Mouse (Mus musculus): ENCODE measurements around the gene Acaa1a. TPM values are rescaled to one million over a fixed set of nuclear protein-coding genes. Genes with fewer than 3 reads are reported as not detected.

Gene Acaa1a
- polyA plus RNA-seq, 1 experiment from 2014 or later = 119 TPM

DNA sequence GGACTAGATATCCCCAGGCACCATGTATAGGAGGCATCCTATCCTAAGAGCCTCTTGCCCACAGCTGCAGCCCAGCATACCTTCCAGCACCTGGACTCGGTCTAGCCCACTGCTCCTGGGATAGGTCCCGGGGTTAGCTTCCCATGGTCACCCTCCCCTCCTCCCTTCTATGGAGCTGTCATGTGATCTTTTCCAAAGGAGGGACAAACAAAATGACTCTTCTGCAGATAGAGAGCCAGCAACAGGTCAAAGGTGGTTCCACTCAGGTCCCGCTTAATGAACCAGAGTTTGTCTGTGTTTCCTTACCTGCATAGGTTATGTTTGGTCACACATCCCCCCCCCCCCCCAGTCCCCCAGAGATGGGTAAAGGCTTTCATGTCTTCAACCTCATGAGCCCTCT is 11.1 kb downstream of the Acaa1a start:
- Histone ChIP-seq H3K9ac (replicated peaks; ENCODE audit: low read depth, low read length) (no peak overlapping the region), H3K27me3 (replicated peaks; ENCODE audit: control insufficient read depth, insufficient read depth, low read length) (no peaks in the 10 kb centered on the region), H3K27ac (ENCODE audit: low read length) (no peak overlapping the region), H3K36me3 (ENCODE audit: control insufficient read depth, insufficient read depth) (peaks cover 12% of the 10 kb centered on the region; the same call in 1 of the 2 replicates), H3K4me2 (ENCODE audit: low read length) (no peak overlapping the region), H3K4me3 (replicated peaks; ENCODE audit: low read length) (no peak overlapping the region), H3K4me1 (replicated peaks; ENCODE audit: control insufficient read depth, insufficient read depth, low read length) (no peaks in the 10 kb centered on the region), H3K9me3 (ENCODE audit: control insufficient read depth, low read length) (no peaks in the 10 kb centered on the region)
- no peak for ATAC-seq
- 82% methylated on average over 3 of the region's 3 CpGs for WGBS

DNA sequence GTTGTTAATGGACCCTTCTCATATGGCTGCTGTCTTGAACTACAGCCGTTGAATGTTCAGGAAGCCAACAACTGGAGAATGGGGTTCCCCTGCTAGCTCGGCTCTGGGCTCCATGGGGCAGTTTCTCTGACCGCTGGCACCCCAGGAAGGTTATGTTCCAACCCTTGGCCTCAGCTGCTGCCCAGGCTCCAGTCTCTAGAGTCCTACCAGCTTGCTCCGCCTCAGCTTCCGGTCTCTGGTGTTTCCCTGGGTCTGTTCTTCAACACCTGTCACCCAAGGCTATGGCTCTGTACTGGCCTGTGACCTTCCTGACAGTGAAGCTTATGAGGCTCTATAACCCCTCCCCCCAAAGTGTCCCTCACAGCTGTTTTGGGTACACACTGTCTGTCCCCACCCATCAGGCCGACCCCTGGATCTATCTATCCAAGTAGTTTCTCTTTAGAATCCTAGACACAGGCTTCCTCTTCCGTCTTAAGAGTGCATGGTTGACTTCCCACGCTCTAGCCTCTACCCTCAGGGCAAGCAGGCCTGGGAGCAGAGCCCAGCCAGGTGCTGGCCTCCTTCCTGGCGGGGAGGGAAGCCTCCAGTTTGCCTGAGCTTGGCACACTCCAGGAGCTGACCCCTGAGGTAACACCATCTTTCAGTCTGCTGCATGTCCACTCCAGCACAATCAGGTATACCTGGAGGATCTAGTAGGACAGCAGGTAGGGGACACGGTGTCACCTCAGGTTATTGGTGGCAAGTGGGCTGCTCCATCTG is 11.7 kb downstream of the Acaa1a start:
- Histone ChIP-seq H3K4me2 (ENCODE audit: low read length) (no peak overlapping the region), H3K4me3 (replicated peaks; ENCODE audit: low read length) (no peak overlapping the region), H3K27ac (ENCODE audit: low read length) (no peak overlapping the region), H3K9ac (replicated peaks; ENCODE audit: low read depth, low read length) (no peak overlapping the region), H3K36me3 (ENCODE audit: control insufficient read depth, insufficient read depth) (peaks cover 12% of the 10 kb centered on the region; the same call in 1 of the 2 replicates), H3K27me3 (replicated peaks; ENCODE audit: control insufficient read depth, insufficient read depth, low read length) (no peaks in the 10 kb centered on the region), H3K4me1 (replicated peaks; ENCODE audit: control insufficient read depth, insufficient read depth, low read length) (no peaks in the 10 kb centered on the region), H3K9me3 (ENCODE audit: control insufficient read depth, low read length) (no peaks in the 10 kb centered on the region)
- 90% methylated on average over 10 of the region's 10 CpGs for WGBS
- ATAC-seq = no peak

DNA sequence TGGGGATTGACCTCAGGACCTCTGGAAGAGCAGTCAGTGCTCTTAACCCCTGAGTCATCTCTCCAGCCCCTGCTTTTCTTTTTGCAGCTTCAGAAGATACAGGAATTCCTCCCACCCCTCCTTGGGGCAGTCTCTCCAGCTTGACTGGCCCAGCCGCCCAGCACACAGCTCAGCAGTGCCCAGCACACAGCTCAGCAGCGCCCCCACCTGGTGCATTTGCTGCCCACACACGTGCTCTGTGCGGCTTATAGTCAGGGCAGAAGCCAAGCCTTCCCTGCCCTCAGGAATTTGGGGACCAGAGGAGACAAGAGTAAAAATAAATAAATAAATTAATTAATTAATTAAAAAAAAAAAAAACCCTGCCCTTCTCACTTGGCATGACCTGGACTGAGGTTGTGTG is 12.6 kb downstream of the Acaa1a start:
- H3K4me2 ChIP-seq (ENCODE audit: low read length) = no peak overlapping the region
- H3K9ac ChIP-seq (replicated peaks; ENCODE audit: low read depth, low read length) = no peak overlapping the region
- H3K27ac ChIP-seq (ENCODE audit: low read length) = no peak overlapping the region
- no peaks in the 10 kb centered on the region for H3K27me3 ChIP-seq (replicated peaks; ENCODE audit: control insufficient read depth, insufficient read depth, low read length)
- no peaks in the 10 kb centered on the region for H3K4me1 ChIP-seq (replicated peaks; ENCODE audit: control insufficient read depth, insufficient read depth, low read length)
- 12% methylated on average over 4 of the region's 4 CpGs for WGBS
- H3K4me3 ChIP-seq (replicated peaks; ENCODE audit: low read length) = no peak overlapping the region
- peak; percentile 56; the same call in 1 of the 2 replicates for ATAC-seq
- peaks cover 10% of the 10 kb centered on the region; the same call in 1 of the 2 replicates for H3K36me3 ChIP-seq (ENCODE audit: control insufficient read depth, insufficient read depth)
- H3K9me3 ChIP-seq (ENCODE audit: control insufficient read depth, low read length) = no peaks in the 10 kb centered on the region

DNA sequence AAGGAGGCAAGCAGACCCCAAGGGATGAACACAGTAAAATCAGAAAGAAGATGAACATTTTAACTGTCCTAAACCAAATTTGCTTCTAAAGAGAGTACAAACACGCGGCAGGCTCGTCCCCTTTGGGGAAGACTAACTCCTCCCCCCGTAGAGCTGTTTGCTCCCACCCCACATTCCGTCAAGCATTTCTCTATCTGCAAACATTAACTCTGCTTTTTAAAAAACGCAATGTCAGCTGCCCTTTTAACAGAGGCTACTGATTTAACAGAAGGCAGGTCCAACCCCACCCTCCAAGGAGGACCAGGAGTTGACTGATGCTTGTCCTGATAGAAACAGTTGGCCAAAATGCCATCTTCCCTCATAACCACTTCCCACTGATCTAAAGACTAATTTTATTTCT is 14.4 kb downstream of the Acaa1a start:
- H3K9me3 ChIP-seq (ENCODE audit: control insufficient read depth, low read length) = no peaks in the 10 kb centered on the region
- no peaks in the 10 kb centered on the region for H3K27me3 ChIP-seq (replicated peaks; ENCODE audit: control insufficient read depth, insufficient read depth, low read length)
- H3K4me3 ChIP-seq (replicated peaks; ENCODE audit: low read length) = no peak overlapping the region
- H3K4me2 ChIP-seq (ENCODE audit: low read length) = no peak overlapping the region
- WGBS = 86% methylated on average over 6 of the region's 6 CpGs
- H3K27ac ChIP-seq (ENCODE audit: low read length) = no peak overlapping the region
- no peak for ATAC-seq
- H3K4me1 ChIP-seq (replicated peaks; ENCODE audit: control insufficient read depth, insufficient read depth, low read length) = peaks cover 6% of the 10 kb centered on the region; the same call in 1 of the 2 replicates
- no peak overlapping the region for H3K9ac ChIP-seq (replicated peaks; ENCODE audit: low read depth, low read length)
- peaks cover 5% of the 10 kb centered on the region; the same call in 1 of the 2 replicates for H3K36me3 ChIP-seq (ENCODE audit: control insufficient read depth, insufficient read depth)

DNA sequence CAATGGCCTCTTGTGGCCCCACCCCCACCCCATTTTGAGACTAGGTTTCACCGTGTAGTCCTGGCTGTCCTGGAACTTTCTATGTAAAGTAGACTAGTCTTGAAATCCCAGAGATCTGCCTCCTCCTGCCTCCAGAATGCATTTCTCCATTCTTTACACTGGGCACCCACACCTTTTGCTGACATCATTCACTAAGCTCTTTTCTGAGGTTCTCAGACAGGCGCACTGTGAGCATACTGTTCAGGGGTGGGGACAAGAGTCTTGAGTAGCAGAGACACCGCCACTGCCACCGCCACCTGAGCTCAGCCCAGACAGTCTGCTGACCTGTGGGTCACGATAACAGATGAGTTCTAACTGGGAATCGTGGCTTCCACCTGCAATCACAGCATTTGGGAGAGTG is 16.5 kb downstream of the Acaa1a start:
- no peak overlapping the region for H3K4me3 ChIP-seq (replicated peaks; ENCODE audit: low read length)
- H3K4me2 ChIP-seq (ENCODE audit: low read length) = no peak overlapping the region
- no peak for ATAC-seq
- no peaks in the 10 kb centered on the region for H3K27me3 ChIP-seq (replicated peaks; ENCODE audit: control insufficient read depth, insufficient read depth, low read length)
- H3K4me1 ChIP-seq (replicated peaks; ENCODE audit: control insufficient read depth, insufficient read depth, low read length) = peaks cover 6% of the 10 kb centered on the region; the same call in 1 of the 2 replicates
- no peak overlapping the region for H3K27ac ChIP-seq (ENCODE audit: low read length)
- no peak overlapping the region for H3K9ac ChIP-seq (replicated peaks; ENCODE audit: low read depth, low read length)
- WGBS = 82% methylated on average over 6 of the region's 6 CpGs
- H3K9me3 ChIP-seq (ENCODE audit: control insufficient read depth, low read length) = no peaks in the 10 kb centered on the region
- H3K36me3 ChIP-seq (ENCODE audit: control insufficient read depth, insufficient read depth) = no peaks in the 10 kb centered on the region

DNA sequence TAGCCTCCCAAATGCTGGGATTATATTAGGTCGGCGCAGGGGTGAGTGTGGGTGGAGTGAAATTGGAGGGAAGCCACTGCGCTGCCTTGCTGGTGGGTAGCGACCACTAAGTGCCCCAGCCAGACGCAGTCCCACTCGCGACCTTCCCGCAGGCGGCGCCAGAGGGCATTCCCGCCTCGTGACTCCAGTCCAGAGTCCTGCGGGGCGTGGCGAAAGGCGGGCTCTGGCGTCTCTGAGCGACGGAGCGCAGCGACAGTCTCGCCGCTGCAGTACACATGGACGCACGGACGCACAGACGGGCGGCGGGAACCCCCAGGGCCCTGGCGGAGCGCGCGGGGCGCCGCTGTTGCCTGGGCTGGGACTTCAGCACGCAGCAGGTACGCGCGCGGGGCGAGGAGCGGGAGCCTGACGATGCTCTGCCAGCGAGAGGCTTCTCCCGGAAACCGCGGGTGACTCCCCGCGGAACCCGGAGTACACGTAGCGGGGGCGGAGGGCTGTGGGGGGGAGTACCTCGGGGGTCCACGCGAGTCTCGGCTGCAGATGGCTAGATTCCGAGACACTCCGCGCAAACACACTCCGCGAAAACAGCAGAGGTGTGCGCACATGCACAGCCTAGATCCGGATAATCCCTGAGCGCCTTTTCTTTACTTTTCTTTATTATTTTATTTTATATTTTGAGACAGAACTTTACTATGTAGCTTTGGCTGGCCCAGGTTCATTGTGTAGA is 18.0 kb downstream of the Acaa1a start, which contains the start of gene Xylb:
Gene Xylb, plus strand, starts transcription at position 51 of the 727 bp plus-strand sequence.
- peak; percentile 93 for ATAC-seq
- H3K27me3 ChIP-seq (replicated peaks; ENCODE audit: control insufficient read depth, insufficient read depth, low read length) = no peaks in the 10 kb centered on the region
- H3K4me2 ChIP-seq (ENCODE audit: low read length) = peak within 1 kb of the TSS; percentile 85
- no peaks in the 10 kb centered on the region for H3K36me3 ChIP-seq (ENCODE audit: control insufficient read depth, insufficient read depth)
- H3K4me3 ChIP-seq (replicated peaks; ENCODE audit: low read length) = peak within 1 kb of the TSS; percentile 71
- H3K4me1 ChIP-seq (replicated peaks; ENCODE audit: control insufficient read depth, insufficient read depth, low read length) = peaks cover 6% of the 10 kb centered on the region; the same call in 1 of the 2 replicates
- 2% methylated on average over 65 of the region's 65 CpGs for WGBS
- H3K27ac ChIP-seq (ENCODE audit: low read length) = no peak within 1 kb of the TSS
- H3K9ac ChIP-seq (replicated peaks; ENCODE audit: low read depth, low read length) = peak within 1 kb of the TSS; percentile 74
- H3K9me3 ChIP-seq (ENCODE audit: control insufficient read depth, low read length) = no peaks in the 10 kb centered on the region

DNA sequence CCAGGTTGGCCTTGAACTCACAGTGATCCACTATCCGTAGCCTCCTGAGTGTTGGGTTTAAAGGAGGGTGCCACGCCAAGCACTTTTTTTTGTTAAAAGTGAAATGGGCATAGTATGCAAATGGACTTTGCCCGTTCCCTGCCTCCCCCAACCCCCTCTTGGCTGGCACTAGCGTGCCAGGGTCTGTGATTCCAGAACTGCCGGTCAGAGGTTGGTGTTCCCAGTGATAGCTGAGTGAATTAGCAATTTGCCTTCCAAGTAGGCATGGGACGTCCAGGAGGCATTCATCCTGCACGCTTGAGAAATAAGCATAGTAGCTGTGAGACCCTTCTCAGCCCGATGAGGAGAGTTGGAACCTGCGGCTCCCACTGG is 18.6 kb downstream of the Acaa1a start:
- Histone ChIP-seq H3K4me3 (replicated peaks; ENCODE audit: low read length) (peak overlapping the region; percentile 71), H3K4me2 (ENCODE audit: low read length) (peak overlapping the region; percentile 85), H3K27ac (ENCODE audit: low read length) (no peak overlapping the region), H3K9ac (replicated peaks; ENCODE audit: low read depth, low read length) (peak overlapping the region; percentile 74; the same call in 1 of the 2 replicates), H3K4me1 (replicated peaks; ENCODE audit: control insufficient read depth, insufficient read depth, low read length) (peaks cover 6% of the 10 kb centered on the region; the same call in 1 of the 2 replicates), H3K9me3 (ENCODE audit: control insufficient read depth, low read length) (no peaks in the 10 kb centered on the region), H3K36me3 (ENCODE audit: control insufficient read depth, insufficient read depth) (no peaks in the 10 kb centered on the region), H3K27me3 (replicated peaks; ENCODE audit: control insufficient read depth, insufficient read depth, low read length) (no peaks in the 10 kb centered on the region)
- peak; percentile 6; the same call in 1 of the 2 replicates for ATAC-seq
- WGBS = 23% methylated on average over 9 of the region's 9 CpGs

DNA sequence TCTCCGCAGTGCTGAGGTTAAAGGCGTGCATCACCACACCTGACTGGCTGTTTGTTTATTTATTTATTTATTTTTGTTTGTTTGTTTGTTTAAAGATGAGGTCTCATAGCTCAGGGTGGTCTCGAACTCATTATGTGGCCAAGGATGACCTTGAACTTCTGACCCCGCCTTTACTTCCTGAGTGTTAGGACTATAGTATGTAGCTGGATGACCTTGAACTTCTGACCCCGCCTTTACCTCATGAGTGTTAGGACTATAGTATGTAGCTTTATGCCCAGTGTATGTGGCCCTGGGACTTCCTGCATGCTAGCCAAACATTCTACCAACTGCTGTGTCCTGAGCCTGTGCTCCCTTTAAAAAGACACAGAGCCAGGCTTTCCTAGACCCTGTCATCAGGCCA is 21.9 kb downstream of the Acaa1a start:
- WGBS = 93% methylated on average over 5 of the region's 5 CpGs

DNA sequence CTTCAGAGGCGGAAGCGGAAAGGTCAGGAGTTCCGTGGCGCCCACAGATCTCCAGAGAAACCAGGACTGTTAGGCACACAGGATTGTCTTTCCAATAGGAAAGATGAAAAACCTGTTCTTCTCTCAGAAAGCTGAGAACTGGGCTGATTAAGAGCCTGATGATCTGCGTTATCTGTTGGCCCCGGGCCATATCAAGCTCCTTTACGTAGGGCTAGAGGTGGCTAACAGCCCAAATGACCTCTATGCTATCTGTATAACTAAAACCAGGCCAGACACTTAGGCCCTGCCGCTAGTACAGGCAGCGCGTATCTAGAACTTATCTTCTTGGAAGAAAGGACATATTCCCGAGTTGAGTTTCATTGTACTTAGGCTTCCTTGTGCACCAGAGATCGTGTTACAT is 23.8 kb downstream of the Acaa1a start:
- Histone ChIP-seq H3K27me3 (replicated peaks; ENCODE audit: control insufficient read depth, insufficient read depth, low read length) (no peaks in the 10 kb centered on the region), H3K4me1 (replicated peaks; ENCODE audit: control insufficient read depth, insufficient read depth, low read length) (no peaks in the 10 kb centered on the region), H3K4me2 (ENCODE audit: low read length) (no peak overlapping the region), H3K36me3 (ENCODE audit: control insufficient read depth, insufficient read depth) (no peaks in the 10 kb centered on the region), H3K4me3 (replicated peaks; ENCODE audit: low read length) (no peak overlapping the region), H3K9me3 (ENCODE audit: control insufficient read depth, low read length) (no peaks in the 10 kb centered on the region), H3K27ac (ENCODE audit: low read length) (no peak overlapping the region), H3K9ac (replicated peaks; ENCODE audit: low read depth, low read length) (no peak overlapping the region)
- ATAC-seq = no peak
- 93% methylated on average over 12 of the region's 12 CpGs for WGBS

More for the DNA sequence above, 21.9 kb downstream of the Acaa1a start:
- Histone ChIP-seq H3K9me3 (ENCODE audit: control insufficient read depth, low read length) (no peaks in the 10 kb centered on the region), H3K4me1 (replicated peaks; ENCODE audit: control insufficient read depth, insufficient read depth, low read length) (peaks cover 6% of the 10 kb centered on the region; the same call in 1 of the 2 replicates), H3K27ac (ENCODE audit: low read length) (no peak overlapping the region), H3K27me3 (replicated peaks; ENCODE audit: control insufficient read depth, insufficient read depth, low read length) (no peaks in the 10 kb centered on the region), H3K36me3 (ENCODE audit: control insufficient read depth, insufficient read depth) (no peaks in the 10 kb centered on the region), H3K4me3 (replicated peaks; ENCODE audit: low read length) (no peak overlapping the region), H3K9ac (replicated peaks; ENCODE audit: low read depth, low read length) (no peak overlapping the region), H3K4me2 (ENCODE audit: low read length) (no peak overlapping the region)
- ATAC-seq = no peak
